Mouse (Mus musculus) lung, postnatal 0 days (tissue): ENCODE results near the gene Slc25a13. TPM values are rescaled to one million over a fixed set of nuclear protein-coding genes. Genes with fewer than 3 reads are reported as not detected.
"Not testable (repeated sequence)": the region's sequence is repeated elsewhere in the genome, so short reads cannot be mapped to it uniquely, and the experiment has no call there.

Experiments
- ATAC-seq: fragments of 200-750 bp; cut with Nextera tagmentation; 2 replicates; pipeline ENCODE4 v1.8.0; 2017; ENCODE audit warnings: moderate library complexity
- DNase-seq: peaks from one replicate; pipeline ENCODE4 v3.0.0-alpha.2; 2016; ENCODE audit warnings: low spot score
- H3K27ac ChIP-seq: fragments of 300-500 bp; sonication (generic); 2 replicates; pipeline ENCODE4 v1.5.1; 2014; ENCODE audit warnings: antibody characterized with exemption, mild to moderate bottlenecking, low read length, mixed read lengths
- H3K27me3 ChIP-seq: fragments of 300-500 bp; sonication (generic); replicated peaks from 2 replicates; pipeline ENCODE4 v1.6.1; 2014; ENCODE audit warnings: low read length, mixed read lengths; ENCODE audit not compliant: insufficient read depth
- H3K36me3 ChIP-seq: fragments of 300-500 bp; sonication (generic); 2 replicates; pipeline ENCODE4 v1.6.1; 2014; ENCODE audit warnings: low read length, mixed read lengths; ENCODE audit not compliant: insufficient read depth
- H3K4me1 ChIP-seq: fragments of 300-500 bp; sonication (generic); 2 replicates; pipeline ENCODE4 v1.6.1; 2014; ENCODE audit warnings: antibody characterized with exemption, low read depth, low read length, mixed read lengths; ENCODE audit not compliant: insufficient read depth
- H3K4me2 ChIP-seq: fragments of 300-500 bp; sonication (generic); replicated peaks from 2 replicates; pipeline ENCODE4 v1.6.1; 2014; ENCODE audit warnings: low read depth, mild to moderate bottlenecking, low read length, moderate library complexity, mixed read lengths
- H3K4me3 ChIP-seq: fragments of 300-500 bp; sonication (generic); 2 replicates; pipeline ENCODE4 v1.5.1; 2014; ENCODE audit warnings: low read depth, low read length
- H3K9ac ChIP-seq: fragments of 300-500 bp; sonication (generic); replicated peaks from 2 replicates; pipeline ENCODE4 v1.6.1; 2014; ENCODE audit warnings: low read depth, mild to moderate bottlenecking
- H3K9me3 ChIP-seq: fragments of 300-500 bp; sonication (generic); 2 replicates; pipeline ENCODE4 v1.6.1; 2016; ENCODE audit warnings: low read length, mixed read lengths
- CTCF ChIP-seq: IDR thresholded peaks from 2 replicates; pipeline ENCODE4 v1.5.1; 2016; ENCODE audit warnings: antibody characterized with exemption, mild to moderate bottlenecking
- EP300 ChIP-seq: IDR thresholded peaks from 2 replicates; pipeline ENCODE4 v1.6.1; 2016; ENCODE audit warnings: antibody characterized with exemption, mild to moderate bottlenecking, control low read depth
- WGBS: fragments of 180-500 bp; shearing (Covaris S2); extraction: QIAGEN DNeasy Blood & Tissue Kit; methylation state at CpG from one replicate; pipeline ENCODE4 v1.1.7; 2014; 5-methylcytosine and 5-hydroxymethylcytosine counted together
- polyA plus RNA-seq: library from polyadenylated mRNA; unstranded; fragments of >200 nt; fragmentation: Nextera tagmentation; extraction: Ambion mirVana; gene quantifications from 2 replicates; pipeline ENCODE4 v1.2.1, GENCODE M21; 2015

Gene Slc25a13
- polyA plus RNA-seq, 1 experiment from 2014 or later, result 7.1 TPM

- no peak for ATAC-seq
- no peaks in the 10 kb centered on the region for H3K9me3 ChIP-seq
- 75% methylated on average over 4 of the region's 4 CpGs for WGBS
- H3K4me3 ChIP-seq, result no peak overlapping the region
- no peak overlapping the region for H3K27ac ChIP-seq
- H3K4me2 ChIP-seq, result no peak overlapping the region
- no peaks in the 10 kb centered on the region for H3K36me3 ChIP-seq
- no peaks in the 10 kb centered on the region for H3K27me3 ChIP-seq
- H3K4me1 ChIP-seq, result no peaks in the 10 kb centered on the region; the same call in 1 of the 2 replicates
- TF ChIP-seq EP300 (no peak), CTCF (no peak)
- H3K9ac ChIP-seq, result no peak overlapping the region
- no peak for DNase-seq
These were observed 30.5 kb downstream of the Slc25a13 start for GRCm38 (mm10) chr6:6186468-6186867.

- Histone ChIP-seq H3K36me3 (no peaks in the 10 kb centered on the region), H3K27me3 (no peaks in the 10 kb centered on the region), H3K4me2 (no peak overlapping the region), H3K9me3 (no peaks in the 10 kb centered on the region), H3K9ac (no peak overlapping the region), H3K4me1 (no peaks in the 10 kb centered on the region; the same call in 1 of the 2 replicates), H3K4me3 (no peak overlapping the region), H3K27ac (no peak overlapping the region)
- ATAC-seq, result no peak
- TF ChIP-seq CTCF, result no peak
- no peak for TF ChIP-seq EP300
- WGBS, result 67% methylated on average over 3 of the region's 3 CpGs
- no peak for DNase-seq
These were observed 31.3 kb downstream of the Slc25a13 start for GRCm38 (mm10) chr6:6185735-6186068.

- Histone ChIP-seq H3K4me3 (no peak overlapping the region), H3K27ac (no peak overlapping the region), H3K4me1 (no peaks in the 10 kb centered on the region; the same call in 1 of the 2 replicates), H3K9ac (no peak overlapping the region), H3K4me2 (no peak overlapping the region), H3K9me3 (no peaks in the 10 kb centered on the region), H3K27me3 (no peaks in the 10 kb centered on the region), H3K36me3 (no peaks in the 10 kb centered on the region)
- no peak for ATAC-seq
- DNase-seq, result no peak
- WGBS, result 39% methylated on average over 7 of the region's 7 CpGs
- TF ChIP-seq CTCF (no peak), EP300 (no peak)
These were observed 31.8 kb downstream of the Slc25a13 start for GRCm38 (mm10) chr6:6184921-6185734.

GRCm38 (mm10) chr6:6183601-6184000, 33.4 kb downstream of the Slc25a13 start:
- Histone ChIP-seq H3K9me3 (no peaks in the 10 kb centered on the region), H3K36me3 (no peaks in the 10 kb centered on the region), H3K4me2 (no peak overlapping the region), H3K4me3 (no peak overlapping the region), H3K27ac (no peak overlapping the region), H3K4me1 (no peaks in the 10 kb centered on the region; the same call in 1 of the 2 replicates), H3K9ac (no peak overlapping the region), H3K27me3 (no peaks in the 10 kb centered on the region)
- TF ChIP-seq CTCF (0 out of 2 replicates have a peak, but pooled peaks have one; percentile 34), EP300 (no peak)
- WGBS, result 37% methylated on average over 8 of the region's 8 CpGs
- no peak for DNase-seq
- 0 out of 2 replicates have a peak, but pooled peaks have one; percentile 19 for ATAC-seq

GRCm38 (mm10) chr6:6182191-6182590, 34.8 kb downstream of the Slc25a13 start:
- H3K9ac ChIP-seq, result no peak overlapping the region
- no peak overlapping the region for H3K4me2 ChIP-seq
- H3K36me3 ChIP-seq, result no peaks in the 10 kb centered on the region
- no peak for DNase-seq
- no peak overlapping the region for H3K27ac ChIP-seq
- H3K27me3 ChIP-seq, result no peaks in the 10 kb centered on the region
- no peak for ATAC-seq
- no peaks in the 10 kb centered on the region for H3K9me3 ChIP-seq
- H3K4me3 ChIP-seq, result no peak overlapping the region
- no peak for TF ChIP-seq CTCF
- no peak for TF ChIP-seq EP300
- no peaks in the 10 kb centered on the region; the same call in 1 of the 2 replicates for H3K4me1 ChIP-seq
- WGBS, result 95% methylated on average over 7 of the region's 7 CpGs

- not testable (repeated sequence) for DNase-seq, H3K4me1 ChIP-seq, H3K4me3 ChIP-seq, H3K27me3 ChIP-seq, H3K36me3 ChIP-seq, H3K4me2 ChIP-seq, H3K27ac ChIP-seq, H3K9me3 ChIP-seq, H3K9ac ChIP-seq, ATAC-seq
- WGBS, result 94% methylated on average over 15 of the region's 15 CpGs
These were observed 38.6 kb downstream of the Slc25a13 start for GRCm38 (mm10) chr6:6178341-6178740.
